Mouse (Mus musculus) CH12.LX (cell line): Measurements from ENCODE around the gene Zfp93. TPM values are rescaled to one million over a fixed set of nuclear protein-coding genes. Genes with fewer than 3 reads are reported as not detected.

Experiments used
- DNase-seq: peaks from one replicate; pipeline ENCODE4 v3.0.0-alpha.2; 2013; ENCODE audit errors: extremely low read depth
- H3K27ac ChIP-seq: 2 replicates; pipeline ENCODE4 v1.5.1; 2012; ENCODE audit warnings: low read depth, mild to moderate bottlenecking, control low read depth, moderate library complexity; ENCODE audit not compliant: insufficient read depth
- H3K27me3 ChIP-seq: replicated peaks from 2 replicates; pipeline ENCODE3; 2012; ENCODE audit warnings: inconsistent platforms
- H3K36me3 ChIP-seq, 2 experiments: replicated peaks in 1 of 2; 2 replicates each; pipeline versions ENCODE3 to v1.6.1; 2012; ENCODE audit warnings: inconsistent platforms in 1 of 2, low read length in 1 of 2, mild to moderate bottlenecking in 1 of 2, mixed read lengths in 1 of 2, moderate library complexity in 1 of 2; ENCODE audit not compliant: control insufficient read depth in 1 of 2, insufficient read depth in 1 of 2
- H3K4me1 ChIP-seq, 2 experiments: 2 replicates each; pipeline ENCODE4 v1.6.1; 2012; ENCODE audit warnings: inconsistent platforms in 1 of 2, moderate library complexity in 1 of 2; ENCODE audit not compliant: insufficient read depth in 2 of 2, control insufficient read depth in 1 of 2
- H3K4me2 ChIP-seq: 2 replicates; pipeline ENCODE4 v1.6.1; 2012; ENCODE audit warnings: low read depth, mild to moderate bottlenecking, control low read depth; ENCODE audit not compliant: poor library complexity, insufficient read depth, severe bottlenecking
- H3K4me3 ChIP-seq, 3 experiments: fragments of 150-350 bp in 1 of 3; sonication (generic) in 1 of 3; replicated peaks in 1 of 3; 2 replicates each; pipeline versions ENCODE3 to v1.5.1; 2011 to 2012; ENCODE audit warnings: low read depth in 2 of 3, low read length in 2 of 3, mild to moderate bottlenecking in 2 of 3, moderate library complexity in 2 of 3, control low read depth in 1 of 3, improper control_type of control experiment in 1 of 3, inconsistent platforms in 1 of 3, mixed read lengths in 1 of 3; ENCODE audit not compliant: poor library complexity in 1 of 3
- H3K79me2 ChIP-seq: replicated peaks from 2 replicates; pipeline ENCODE4 v1.6.1; 2012; ENCODE audit warnings: mild to moderate bottlenecking, moderate library complexity; ENCODE audit not compliant: control insufficient read depth, poor library complexity, insufficient read depth, severe bottlenecking; ENCODE audit errors: extremely low read depth
- H3K9ac ChIP-seq: 2 replicates; pipeline ENCODE4 v1.6.1; 2012; ENCODE audit warnings: low read depth, mild to moderate bottlenecking, control low read depth, moderate library complexity; ENCODE audit not compliant: insufficient read depth
- H3K9me3 ChIP-seq: replicated peaks from 2 replicates; pipeline ENCODE3; 2012; ENCODE audit warnings: low read length, inconsistent platforms, mixed read lengths
- CTCF ChIP-seq, 2 experiments: IDR thresholded peaks in 1 of 2; conservative IDR thresholded peaks in 1 of 2; 2 replicates each; pipeline ENCODE4 v1.5.1; 2011 to 2012; ENCODE audit warnings: low read depth in 2 of 2, low read length in 2 of 2, improper control_type of control experiment in 1 of 2, inconsistent platforms in 1 of 2, mild to moderate bottlenecking in 1 of 2, moderate library complexity in 1 of 2
- E2F4 ChIP-seq: IDR thresholded peaks from 2 replicates; pipeline ENCODE4 v1.6.1; 2011; ENCODE audit warnings: low read depth, low read length, improper control_type of control experiment; ENCODE audit not compliant: insufficient replicate concordance
- ETS1 ChIP-seq: conservative IDR thresholded peaks from 2 replicates; pipeline ENCODE4 v1.6.1; 2012; ENCODE audit warnings: low read depth, mild to moderate bottlenecking, inconsistent platforms, low read length, improper control_type of control experiment, moderate library complexity
- GABPA ChIP-seq: IDR thresholded peaks from 2 replicates; pipeline ENCODE4 v1.6.1; 2012; ENCODE audit warnings: low read depth, low read length, improper control_type of control experiment, inconsistent platforms; ENCODE audit not compliant: insufficient replicate concordance
- IRF4 ChIP-seq: IDR thresholded peaks from 2 replicates; pipeline ENCODE4 v1.6.1; 2014; ENCODE audit warnings: low read depth, mild to moderate bottlenecking, inconsistent platforms, low read length, improper control_type of control experiment
- JUN ChIP-seq: IDR thresholded peaks from 2 replicates; pipeline ENCODE4 v1.6.1; 2011; ENCODE audit warnings: low read depth, mild to moderate bottlenecking, low read length, improper control_type of control experiment, moderate library complexity; ENCODE audit not compliant: insufficient read depth
- JUND ChIP-seq: conservative IDR thresholded peaks from 2 replicates; pipeline ENCODE4 v1.6.1; 2011; ENCODE audit warnings: low read depth, low read length, improper control_type of control experiment
- KAT2A ChIP-seq: IDR thresholded peaks from 2 replicates; pipeline ENCODE4 v1.6.1; 2012; ENCODE audit warnings: low read length, improper control_type of control experiment, inconsistent platforms; ENCODE audit not compliant: insufficient replicate concordance
- MAZ ChIP-seq: IDR thresholded peaks from 2 replicates; pipeline ENCODE4 v1.6.1; 2012; ENCODE audit warnings: low read depth, mild to moderate bottlenecking, inconsistent platforms, low read length, improper control_type of control experiment, moderate library complexity
- MEF2A ChIP-seq: IDR thresholded peaks from 2 replicates; pipeline ENCODE4 v1.6.1; 2014; ENCODE audit warnings: low read depth, mild to moderate bottlenecking, inconsistent platforms, low read length, improper control_type of control experiment, borderline replicate concordance
- MXI1 ChIP-seq: IDR thresholded peaks from 2 replicates; pipeline ENCODE4 v1.6.1; 2011; ENCODE audit warnings: mild to moderate bottlenecking, low read depth, low read length, improper control_type of control experiment
- POLR2A ChIP-seq: IDR thresholded peaks from 2 replicates; pipeline ENCODE4 v1.6.1; 2011; ENCODE audit warnings: low read depth, mild to moderate bottlenecking, improper control_type of control experiment, low read length
- RAD21 ChIP-seq: IDR thresholded peaks from 2 replicates; pipeline ENCODE4 v1.6.1; 2011; ENCODE audit warnings: low read depth, mild to moderate bottlenecking, low read length, improper control_type of control experiment, moderate library complexity
- SIN3A ChIP-seq: IDR thresholded peaks from 2 replicates; pipeline ENCODE4 v1.6.1; 2012; ENCODE audit warnings: low read length, improper control_type of control experiment, inconsistent platforms
- TBP ChIP-seq: conservative IDR thresholded peaks from 2 replicates; pipeline ENCODE4 v1.6.1; 2011; ENCODE audit warnings: low read depth, low read length, improper control_type of control experiment
- TCF12 ChIP-seq: IDR thresholded peaks from 2 replicates; pipeline ENCODE4 v1.6.1; 2014; ENCODE audit warnings: low read depth, mild to moderate bottlenecking, inconsistent platforms, low read length, improper control_type of control experiment
- USF1 ChIP-seq: IDR thresholded peaks from 2 replicates; pipeline ENCODE4 v1.6.1; 2014; ENCODE audit warnings: low read depth, mild to moderate bottlenecking, inconsistent platforms, low read length, improper control_type of control experiment
- USF2 ChIP-seq: conservative IDR thresholded peaks from 2 replicates; pipeline ENCODE4 v1.6.1; 2011; ENCODE audit warnings: low read depth, low read length, improper control_type of control experiment
- ZC3H11A ChIP-seq: IDR thresholded peaks from 2 replicates; pipeline ENCODE4 v1.6.1; 2012; ENCODE audit warnings: low read depth, mild to moderate bottlenecking, inconsistent platforms, low read length, improper control_type of control experiment
- ZKSCAN1 ChIP-seq: IDR thresholded peaks from 2 replicates; pipeline ENCODE4 v1.6.1; 2012; ENCODE audit warnings: low read depth, inconsistent platforms, low read length, improper control_type of control experiment, borderline replicate concordance
- ZNF384 ChIP-seq: IDR thresholded peaks from 2 replicates; pipeline ENCODE4 v1.6.1; 2012; ENCODE audit warnings: low read depth, low read length, improper control_type of control experiment, inconsistent platforms
- dilution Hi-C: fragments of 300-500 bp; cut with MboI; formaldehyde crosslinking; loops from 2 replicates; pipeline ENCODE4 v1.14.3; 2020; ENCODE audit warnings: low sequenced_read_pairs; ENCODE audit not compliant: extremely low pct_unique_long_range_greater_than_20kb, extremely low pct_ligation_motif_present
- in situ Hi-C: fragments of 300-500 bp; cut with MboI; formaldehyde crosslinking; loops from 3 replicates; pipeline ENCODE4 v1.14.3; 2019; ENCODE audit warnings: low sequenced_read_pairs, low pct_ligation_motif_present, low pct_unique_long_range_greater_than_20kb, mixed read lengths
- polyA plus RNA-seq: library from polyadenylated mRNA; unstranded; fragments of >175 nt; gene quantifications from 2 replicates; pipeline ENCODE4 v1.2.1, GENCODE M21; 2012; ENCODE audit warnings: low read depth; ENCODE audit not compliant: insufficient read length
- total RNA-seq, 2 experiments: library from RNA; depleted of rRNA; stranded (reverse); fragments of 300-350 nt in 1 of 2; fragments of >200 nt in 1 of 2; gene quantifications; 2 replicates each; pipeline ENCODE4 v1.2.3; 2012 to 2014

Gene Zfp93
- total and polyA plus RNA-seq, 3 experiments: 0.11 to 0.30 (median 0.21) TPM

- DNase-seq: no peak
- dilution Hi-C loops (no loop called here), in situ Hi-C loops (no loop called here)
- peaks cover 0 to 5% of the 10 kb centered on the region in 2 experiments; a peak in 1 of 4 replicates for H3K4me1 ChIP-seq
- H3K27me3 ChIP-seq: no peaks in the 10 kb centered on the region
- no peak overlapping the region for H3K4me2 ChIP-seq
- no peak overlapping the region for H3K9ac ChIP-seq
- H3K79me2 ChIP-seq: no peaks in the 10 kb centered on the region
- no peak overlapping the region for H3K27ac ChIP-seq
- no peaks in the 10 kb centered on the region for H3K9me3 ChIP-seq
- H3K36me3 ChIP-seq: peaks cover 9 to 33% of the 10 kb centered on the region in 2 experiments
- TF ChIP-seq KAT2A (no peak), POLR2A (no peak), E2F4 (no peak), RAD21 (no peak), MAZ (no peak), TBP (no peak), ZKSCAN1 (no peak), USF1 (no peak), JUND (no peak), SIN3A (no peak), TCF12 (no peak), MXI1 (no peak), ZC3H11A (no peak), GABPA (no peak), CTCF (conservative IDR thresholded peaks at IDR 0.05 in 1 of 2, IDR thresholded peaks at IDR 0.05 in 1 of 2; ENCODE audit: low read depth in 2 of 2, low read length in 2 of 2) (no peak), ZNF384 (no peak), ETS1 (no peak), USF2 (no peak), MEF2A (no peak), IRF4 (no peak)
- TF ChIP-seq, all 38 proteins: peak for 0
- no peak overlapping the region for H3K4me3 ChIP-seq
Observed at GRCm38 (mm10) chr7:24288512-24288911, 18.3 kb downstream of the Zfp93 start.

GRCm38 (mm10) chr7:24290106-24290693 is 20.0 kb downstream of the Zfp93 start:
- in situ Hi-C loops: loop anchor here (10.0 kb wide), 1 partner anchor 135 kb away; no protein-coding TSS in a partner anchor
- Histone ChIP-seq H3K4me1 (peaks cover 0 to 5% of the 10 kb centered on the region in 2 experiments; a peak in 1 of 4 replicates), H3K4me3 (no peak overlapping the region), H3K36me3 (peaks cover 9 to 43% of the 10 kb centered on the region in 2 experiments)
- no peak for TF ChIP-seq JUN
- TF ChIP-seq, all 38 proteins: peak for 0
- DNase-seq: no peak
- Histone ChIP-seq H3K9me3 (no peaks in the 10 kb centered on the region), H3K79me2 (no peaks in the 10 kb centered on the region), H3K4me2 (no peak overlapping the region), H3K27ac (no peak overlapping the region), H3K9ac (no peak overlapping the region), H3K27me3 (no peaks in the 10 kb centered on the region)
- dilution Hi-C loops: no loop called here
